Comparison of ENCODE assay signal across 10 mouse cellular contexts in genomic region chr7:16629598-16630296, GRCm38 (mm10). TPM values are rescaled to one million over a fixed set of nuclear protein-coding genes. Genes with fewer than 3 reads are reported as not detected.
DNase-seq lines count a peak whose midpoint lies in the region; ATAC-seq lines count a peak whose summit lies in the region.
"Had no signal": no experiment of that assay in that cellular context is flagged by ENCODE, and none has a peak within 500 bp of the region (broad histone marks: within the 10 kb centered on the region; RNA-seq: fewer than 3 reads in every experiment).

No protein-coding gene starts in this region.

- no peak overlapping the region for H3K4me3 ChIP-seq in kidney, embryonic 16.5 days (ENCODE audit: low read length)
- H3K4me3 ChIP-seq in hindbrain, embryonic 16.5 days (ENCODE audit: low read length), result no peak overlapping the region
- H3K4me3 ChIP-seq: embryonic facial prominence, embryonic 15.5 days; lung, embryonic 15.5 days had no signal

- peaks cover 3% of the 10 kb centered on the region; the same call in 1 of the 2 replicates for H3K9me3 ChIP-seq in kidney, embryonic 16.5 days (ENCODE audit: low read length)
- no peaks in the 10 kb centered on the region for H3K9me3 ChIP-seq in hindbrain, embryonic 16.5 days (ENCODE audit: control insufficient read depth, low read length)
- H3K9me3 ChIP-seq: embryonic facial prominence, embryonic 15.5 days; lung, embryonic 15.5 days had no signal

- no peak overlapping the region for H3K4me2 ChIP-seq in kidney, embryonic 16.5 days (replicated peaks; ENCODE audit: low read depth, low read length)
- H3K4me2 ChIP-seq in hindbrain, embryonic 16.5 days (ENCODE audit: low read length), result no peak overlapping the region
- H3K4me2 ChIP-seq: embryonic facial prominence, embryonic 15.5 days; lung, embryonic 15.5 days had no signal

- ATAC-seq in kidney, embryonic 16.5 days (ENCODE audit: low FRiP score, low TSS enrichment), result no peak
- peak; percentile 19; the same call in 1 of the 2 replicates for ATAC-seq in common myeloid progenitor, adult 5-6 weeks (replicated peaks; ENCODE audit: low read depth, poor library complexity, severe bottlenecking)
- peak; percentile 21; the same call in 1 of the 2 replicates for ATAC-seq in hindbrain, embryonic 16.5 days
- peak; percentile 39; the same call in 1 of the 2 replicates for ATAC-seq in neutrophil, adult 5-6 weeks (ENCODE audit: extremely low read depth, insufficient number of reproducible peaks, low FRiP score, poor library complexity, severe bottlenecking)
- no peak for ATAC-seq in activated CD4-positive, CD25-positive, alpha-beta regulatory T cell, adult 4 months

- WGBS in kidney, embryonic 16.5 days, result 21% methylated on average over 10 of the region's 10 CpGs
- 17% methylated on average over 10 of the region's 10 CpGs for WGBS in hindbrain, embryonic 16.5 days

- peak; percentile 48 for DNase-seq in kidney, adult 18-20 months
- DNase-seq in Muller cell, postnatal 12 days (ENCODE audit: inconsistent ontology term), result peak; percentile 24
- peak; percentile 22 to 47 for DNase-seq in lung, adult 18-20 months

- no peaks in the 10 kb centered on the region for H3K36me3 ChIP-seq in kidney, embryonic 16.5 days (ENCODE audit: insufficient read depth, low read length)
- H3K36me3 ChIP-seq in hindbrain, embryonic 16.5 days (ENCODE audit: control insufficient read depth, insufficient read depth, low read length), result no peaks in the 10 kb centered on the region
- H3K36me3 ChIP-seq: embryonic facial prominence, embryonic 15.5 days; lung, embryonic 15.5 days had no signal

- H3K9ac ChIP-seq in kidney, embryonic 16.5 days (replicated peaks; ENCODE audit: low read length), result no peak overlapping the region
- no peak overlapping the region for H3K9ac ChIP-seq in hindbrain, embryonic 16.5 days (ENCODE audit: low read depth, low read length)
- H3K9ac ChIP-seq: embryonic facial prominence, embryonic 15.5 days; lung, embryonic 15.5 days had no signal

- H3K27ac ChIP-seq in kidney, embryonic 16.5 days (ENCODE audit: low read length), result no peak overlapping the region
- H3K27ac ChIP-seq in hindbrain, embryonic 16.5 days (ENCODE audit: low read depth, low read length), result no peak overlapping the region
- H3K27ac ChIP-seq: embryonic facial prominence, embryonic 15.5 days; lung, embryonic 15.5 days had no signal

- H3K27me3 ChIP-seq in kidney, embryonic 16.5 days (ENCODE audit: insufficient read depth, low read length), result no peaks in the 10 kb centered on the region
- H3K27me3 ChIP-seq in hindbrain, embryonic 16.5 days (replicated peaks; ENCODE audit: control insufficient read depth, insufficient read depth, low read length), result no peaks in the 10 kb centered on the region
- H3K27me3 ChIP-seq: embryonic facial prominence, embryonic 15.5 days; lung, embryonic 15.5 days had no signal

- H3K4me1 ChIP-seq in kidney, embryonic 16.5 days (ENCODE audit: insufficient read depth, low read length), result no peaks in the 10 kb centered on the region
- H3K4me1 ChIP-seq in hindbrain, embryonic 16.5 days (ENCODE audit: control insufficient read depth, insufficient read depth, low read depth, low read length), result no peaks in the 10 kb centered on the region

RNA-seq across cellular contexts. Expression of gene Arhgap35, which starts 15.0 kb away (rescaled TPM):
- polyA plus RNA-seq in kidney, embryonic 16.5 days (2015; fragmentation: Nextera tagmentation; extraction: Ambion mirVana), result 17.3 and 18.9 TPM in 2 replicates
- 13.9 and 15.9 TPM in 2 replicates for total RNA-seq in common myeloid progenitor, adult 5-6 weeks (2017)
- 28.5 and 33.5 TPM in 2 replicates for polyA plus RNA-seq in hindbrain, embryonic 16.5 days (2015; fragmentation: Nextera tagmentation; extraction: Ambion mirVana)
- 9.0 and 10.9 TPM in 2 replicates for total RNA-seq in neutrophil, adult 5-6 weeks (2017)
- 1 to 10 TPM; 2.1 to 2.2 TPM for polyA plus RNA-seq in activated CD4-positive, CD25-positive, alpha-beta regulatory T cell, adult 4 months (2017; shearing (Covaris generic))

RNA-seq across cellular contexts. Expression of gene Ceacam15, which starts 45.8 kb away (rescaled TPM):
- polyA plus RNA-seq in kidney, embryonic 16.5 days (2015; fragmentation: Nextera tagmentation; extraction: Ambion mirVana), result not detected in 2 replicates
- not detected in 2 replicates for total RNA-seq in common myeloid progenitor, adult 5-6 weeks (2017)
- not detected in 2 replicates for polyA plus RNA-seq in hindbrain, embryonic 16.5 days (2015; fragmentation: Nextera tagmentation; extraction: Ambion mirVana)
- total RNA-seq in neutrophil, adult 5-6 weeks (2017), result not detected in 2 replicates
- under 1 TPM in 1 of 2 experiments, not detected in 1; 0.32 TPM for polyA plus RNA-seq in activated CD4-positive, CD25-positive, alpha-beta regulatory T cell, adult 4 months (2017; shearing (Covaris generic))
- polyA plus RNA-seq: embryonic facial prominence, embryonic 15.5 days; lung, embryonic 15.5 days had no signal

Comparison
In these comparisons a context has a peak if more than half of its experiments do, and no peak if none do; other contexts are left out.
1. ATAC-seq: peak in common myeloid progenitor, adult 5-6 weeks (single experiment), hindbrain, embryonic 16.5 days (single experiment) and neutrophil, adult 5-6 weeks (single experiment); none in kidney, embryonic 16.5 days (single experiment) and activated CD4-positive, CD25-positive, alpha-beta regulatory T cell, adult 4 months (single experiment).
2. Peak in every context shown above with its lines, with median percentiles within 50 percentile points of each other: DNase-seq.